Mouse (Mus musculus): ENCODE measurements around the gene Olfr263.

- TF ChIP-seq CTCF (IDR thresholded peaks at IDR 0.05; ENCODE audit: low read depth) (no peak), EP300 (IDR thresholded peaks at IDR 0.05; ENCODE audit: low read depth) (no peak)
These were observed 37.8 kb downstream of the Olfr263 start for GRCm38 (mm10) chr13:21166936-21167909.
